Mouse (Mus musculus) ES-E14 (cell line): ENCODE measurements around the gene Slc39a7. TPM values are rescaled to one million over a fixed set of nuclear protein-coding genes. Genes with fewer than 3 reads are reported as not detected.

Experiments used
- DNase-seq: peaks from one replicate; pipeline ENCODE4 v3.0.0-alpha.2; 2013; ENCODE audit warnings: low read depth, low spot score
- H3K27ac ChIP-seq: 2 replicates; pipeline ENCODE4 v1.5.1; 2012; ENCODE audit warnings: low read depth, mild to moderate bottlenecking, low read length, moderate library complexity, mixed read lengths; ENCODE audit not compliant: poor library complexity, insufficient read depth, severe bottlenecking
- H3K36me3 ChIP-seq: 2 replicates; pipeline ENCODE4 v1.6.1; 2012; ENCODE audit warnings: mild to moderate bottlenecking, low read length, moderate library complexity, mixed read lengths; ENCODE audit not compliant: control insufficient read depth, poor library complexity, insufficient read depth, severe bottlenecking
- H3K4me1 ChIP-seq, 2 experiments: fragments of 150-350 bp in 1 of 2; sonication (generic) in 1 of 2; 2 replicates each; pipeline ENCODE4 v1.6.1; 2012; ENCODE audit warnings: low read length in 2 of 2, mild to moderate bottlenecking in 1 of 2, mixed read lengths in 1 of 2; ENCODE audit not compliant: control insufficient read depth in 2 of 2, insufficient read depth in 2 of 2, poor library complexity in 1 of 2
- H3K4me3 ChIP-seq, 2 experiments: fragments of 150-350 bp in 1 of 2; sonication (generic) in 1 of 2; 2 replicates each; pipeline ENCODE4 v1.5.1; 2012; ENCODE audit warnings: low read length in 2 of 2, low read depth in 1 of 2, mild to moderate bottlenecking in 1 of 2, mixed read lengths in 1 of 2; ENCODE audit not compliant: insufficient read depth in 1 of 2, poor library complexity in 1 of 2, severe bottlenecking in 1 of 2
- H3K9ac ChIP-seq: 2 replicates; pipeline ENCODE4 v1.6.1; 2012; ENCODE audit warnings: low read depth, mild to moderate bottlenecking, low read length, mixed read lengths; ENCODE audit not compliant: poor library complexity, insufficient read depth, severe bottlenecking
- H3K9me3 ChIP-seq: fragments of 150-350 bp; sonication (generic); 2 replicates; pipeline ENCODE4 v1.6.1; 2012; ENCODE audit warnings: low read depth, mild to moderate bottlenecking, low read length; ENCODE audit not compliant: control insufficient read depth, insufficient read depth
- CHD2 ChIP-seq: IDR thresholded peaks from 2 replicates; pipeline ENCODE4 v1.6.1; 2014; ENCODE audit warnings: mild to moderate bottlenecking, low read depth, low read length, inconsistent platforms
- HCFC1 ChIP-seq: IDR thresholded peaks from 2 replicates; pipeline ENCODE4 v1.6.1; 2012; ENCODE audit warnings: low read length, inconsistent platforms, borderline replicate concordance; ENCODE audit not compliant: insufficient read depth
- MAFK ChIP-seq: IDR thresholded peaks from 2 replicates; pipeline ENCODE4 v1.6.1; 2014; ENCODE audit warnings: mild to moderate bottlenecking, low read depth, low read length, inconsistent platforms; ENCODE audit not compliant: insufficient read depth
- ZC3H11A ChIP-seq: IDR thresholded peaks from 2 replicates; pipeline ENCODE4 v1.6.1; 2012; ENCODE audit warnings: low read depth, mild to moderate bottlenecking, inconsistent platforms, low read length, borderline replicate concordance
- ZNF384 ChIP-seq: IDR thresholded peaks from 2 replicates; pipeline ENCODE4 v1.6.1; 2012; ENCODE audit warnings: low read depth, low read length, inconsistent platforms
- in situ Hi-C, 2 experiments: fragments of 600-800 bp; cut with MboI; formaldehyde crosslinking; loops; one replicate each; pipeline ENCODE4 v1.15.1; 2025; ENCODE audit warnings: low sequenced_read_pairs in 2 of 2, inconsistent platforms in 1 of 2; ENCODE audit not compliant: unreplicated experiment in 2 of 2
- total RNA-seq: library from RNA; depleted of rRNA; stranded (reverse); fragments of 300-350 nt; gene quantifications from 2 replicates; pipeline ENCODE4 v1.2.3, GENCODE M21; 2012; rRNA removed

Gene Slc39a7
- total RNA-seq, 1 experiment = 253 TPM

DNA sequence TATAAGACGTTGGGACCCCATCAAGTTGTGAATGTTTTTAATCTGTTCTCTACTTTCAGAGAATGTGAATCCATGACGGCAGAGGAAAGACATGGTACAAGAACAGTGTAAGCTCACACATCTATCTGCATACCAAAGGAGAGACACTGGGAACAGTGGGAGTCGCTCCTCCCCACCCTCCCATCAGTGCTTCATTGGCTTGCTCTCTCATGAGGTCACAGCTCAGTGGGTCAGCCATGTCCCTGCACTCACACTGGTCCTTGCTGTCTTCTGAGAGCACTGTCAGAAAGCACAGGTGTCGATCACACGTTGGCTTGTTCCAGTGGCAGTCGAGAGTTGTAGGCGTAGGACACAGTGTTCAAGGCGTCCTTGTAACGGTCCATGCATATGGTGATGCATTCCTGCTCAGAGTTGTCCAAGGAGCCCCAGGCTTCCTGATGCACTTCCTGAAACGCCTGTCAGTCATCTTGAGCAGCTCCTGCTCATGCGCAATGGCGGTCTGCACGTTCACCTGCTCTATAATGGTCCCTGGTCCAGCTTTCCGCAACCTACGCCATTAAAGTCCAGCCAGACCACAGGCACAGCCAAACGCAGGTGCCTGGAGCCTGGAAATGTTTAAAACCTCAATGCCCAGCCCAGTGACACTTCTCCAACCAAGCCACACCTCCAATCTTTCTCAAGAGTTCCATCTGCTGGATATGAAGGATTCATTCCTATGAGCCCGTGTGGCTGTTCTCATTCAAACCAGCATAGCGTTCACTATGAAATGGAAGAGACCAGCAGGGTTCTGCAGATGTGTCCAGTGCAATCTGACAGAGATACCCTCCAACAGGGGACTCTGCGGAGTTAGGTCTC lies 51.1 kb downstream of the Slc39a7 start:
- DNase-seq = no peak
- Histone ChIP-seq H3K4me1 (peaks cover 5 to 13% of the 10 kb centered on the region in 2 experiments; a peak in 3 of 4 replicates), H3K9ac (peak overlapping the region; percentile 27; the same call in 1 of the 2 replicates), H3K36me3 (no peaks in the 10 kb centered on the region; the same call in 1 of the 2 replicates), H3K9me3 (no peaks in the 10 kb centered on the region), H3K27ac (peak overlapping the region; percentile 8; the same call in 1 of the 2 replicates), H3K4me3 (peak overlapping the region in 1 of 2 experiments; percentile 14; a peak in 1 of 4 replicates)
- TF ChIP-seq ZNF384 (no peak), MAFK (no peak), HCFC1 (no peak), CHD2 (no peak), ZC3H11A (no peak)
- in situ Hi-C loops = no loop called here

DNA sequence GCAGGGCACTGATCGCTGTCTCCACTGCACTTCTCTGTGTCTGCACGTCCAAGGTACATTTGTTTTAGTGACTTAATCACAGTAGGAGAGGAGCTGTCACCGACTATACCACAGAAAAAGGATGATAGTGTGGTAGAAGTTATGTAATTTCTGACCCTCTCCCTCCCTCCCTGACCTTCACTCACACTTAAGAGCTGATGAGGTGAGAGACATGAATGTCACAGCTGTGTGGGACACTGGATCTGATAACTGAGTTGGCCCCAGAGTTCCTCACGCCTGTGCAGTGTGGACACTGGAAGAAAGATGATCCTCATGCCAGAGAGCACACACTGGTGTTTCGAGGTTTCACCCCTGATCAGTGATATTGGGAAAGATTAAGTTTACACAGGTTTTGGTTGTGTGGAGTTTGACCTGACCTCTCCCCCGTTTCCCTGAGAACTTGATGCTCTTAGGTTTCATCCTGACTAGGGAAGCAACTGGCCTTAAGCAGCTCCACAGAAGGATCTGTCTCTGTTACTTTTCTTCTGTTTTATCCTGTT lies 51.9 kb downstream of the Slc39a7 start:
- TF ChIP-seq ZNF384 = no peak
- no peak for TF ChIP-seq MAFK
- TF ChIP-seq HCFC1 = no peak
- no peak for TF ChIP-seq ZC3H11A
- TF ChIP-seq CHD2 = no peak
- Histone ChIP-seq H3K9me3 (no peaks in the 10 kb centered on the region), H3K27ac (no peak overlapping the region), H3K4me3 (no peak overlapping the region), H3K9ac (no peak overlapping the region), H3K4me1 (peaks cover 5 to 13% of the 10 kb centered on the region in 2 experiments; a peak in 3 of 4 replicates), H3K36me3 (no peaks in the 10 kb centered on the region; the same call in 1 of the 2 replicates)
- DNase-seq = no peak
- in situ Hi-C loops = no loop called here

DNA sequence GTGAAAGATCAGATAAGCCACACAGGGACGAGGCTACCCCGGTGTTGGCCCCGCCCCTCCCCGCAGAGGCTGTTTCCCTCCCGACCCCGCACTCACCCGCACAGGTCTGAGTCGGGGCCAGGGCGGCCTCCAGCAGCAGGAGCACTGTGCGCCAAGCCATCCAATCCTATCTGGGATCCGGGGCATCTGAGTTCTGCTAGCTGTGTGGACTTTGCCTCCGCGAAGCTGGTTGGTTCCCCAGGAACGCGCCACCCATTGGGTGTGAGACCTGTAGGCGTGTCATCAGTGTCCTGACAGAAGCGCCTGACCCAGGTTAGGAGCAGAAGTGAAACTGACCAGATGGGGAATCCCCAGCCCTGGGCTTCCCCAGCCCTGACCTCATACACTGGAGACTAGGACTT lies 52.9 kb downstream of the Slc39a7 start:
- DNase-seq = no peak
- Histone ChIP-seq H3K36me3 (no peaks in the 10 kb centered on the region; the same call in 1 of the 2 replicates), H3K27ac (no peak overlapping the region), H3K4me1 (peaks cover 5 to 13% of the 10 kb centered on the region in 2 experiments; a peak in 3 of 4 replicates), H3K4me3 (peak overlapping the region; percentile 80 to 83), H3K9ac (peak overlapping the region; percentile 72), H3K9me3 (no peaks in the 10 kb centered on the region)
- in situ Hi-C loops = no loop called here
- TF ChIP-seq ZC3H11A (no peak), HCFC1 (no peak), CHD2 (no peak), MAFK (no peak), ZNF384 (no peak)

Other genes starting within 250 kb of the Slc39a7 start
- 30.5 and 39.3 TPM in 2 replicates for gene Angptl4, start 249.9 kb downstream of the Slc39a7 start, total RNA-seq
- gene Kank3, start 221.2 kb downstream of the Slc39a7 start, total RNA-seq = 81.1 and 165 TPM in 2 replicates
- 5,476 and 6,336 TPM in 2 replicates for gene Rps28, start 207.1 kb downstream of the Slc39a7 start, total RNA-seq
- gene Ndufa7, start 207.1 kb downstream of the Slc39a7 start, total RNA-seq = 639 and 871 TPM in 2 replicates
- 131 and 228 TPM in 2 replicates for gene Cd320, start 188.6 kb downstream of the Slc39a7 start, total RNA-seq
- 11.6 and 19.7 TPM in 2 replicates for gene Gm7029, start 157.8 kb downstream of the Slc39a7 start, total RNA-seq
- gene Kifc1, start 141.0 kb downstream of the Slc39a7 start, total RNA-seq = 149 and 187 TPM in 2 replicates
- 33.2 and 46.0 TPM in 2 replicates for gene Platr17, start 126.5 kb downstream of the Slc39a7 start, total RNA-seq
- gene Daxx, start 122.3 kb downstream of the Slc39a7 start, total RNA-seq = 67.3 and 73.7 TPM in 2 replicates
- 39.4 and 64.9 TPM in 2 replicates for gene Tapbp, start 115.8 kb downstream of the Slc39a7 start, total RNA-seq
- gene Zbtb22, start 115.8 kb downstream of the Slc39a7 start, total RNA-seq = 32.8 and 34.8 TPM in 2 replicates
- 65.8 and 129 TPM in 2 replicates for gene Rgl2, start 102.1 kb downstream of the Slc39a7 start, total RNA-seq
- 175 and 201 TPM in 2 replicates for gene Pfdn6, start 91.3 kb downstream of the Slc39a7 start, total RNA-seq
- 65.6 and 78.2 TPM in 2 replicates for gene Wdr46, start 91.0 kb downstream of the Slc39a7 start, total RNA-seq
- gene B3galt4, start 80.2 kb downstream of the Slc39a7 start, total RNA-seq = 10.3 and 15.3 TPM in 2 replicates
- 23.2 and 24.8 TPM in 2 replicates for gene Vps52, start 75.9 kb downstream of the Slc39a7 start, total RNA-seq
- 4,706 and 5,724 TPM in 2 replicates for gene Rps18, start 75.7 kb downstream of the Slc39a7 start, total RNA-seq
- 69.5 and 155 TPM in 2 replicates for gene H2-K1, start 31.3 kb downstream of the Slc39a7 start, total RNA-seq
- gene Ring1, start 7.0 kb downstream of the Slc39a7 start, total RNA-seq = 5.6 and 8.9 TPM in 2 replicates
- gene H2-Ke6, start 3.6 kb downstream of the Slc39a7 start, total RNA-seq = 15.5 and 27.7 TPM in 2 replicates
- gene Rxrb, start 130 bp upstream of the Slc39a7 start, total RNA-seq = 52.4 and 79.2 TPM in 2 replicates
- 1.3 and 1.4 TPM in 2 replicates for gene Col11a2, start 7.8 kb upstream of the Slc39a7 start, total RNA-seq
- gene H2-Oa, start 60.7 kb upstream of the Slc39a7 start, total RNA-seq = 0.54 TPM in 1 of 2 replicates, not detected in the other
- 18.5 and 24.5 TPM in 2 replicates for gene H2-DMa, start 87.9 kb upstream of the Slc39a7 start, total RNA-seq
- gene Brd2, start 91.0 kb upstream of the Slc39a7 start, total RNA-seq = 257 and 321 TPM in 2 replicates
- 0.31 TPM in 1 of 2 replicates, not detected in the other for gene H2-DMb2, start 111.6 kb upstream of the Slc39a7 start, total RNA-seq
- 3.1 and 5.0 TPM in 2 replicates for gene H2-DMb1, start 121.4 kb upstream of the Slc39a7 start, total RNA-seq
- gene Tap1, start 155.9 kb upstream of the Slc39a7 start, total RNA-seq = 13.9 and 23.1 TPM in 2 replicates
- gene Psmb9, start 156.1 kb upstream of the Slc39a7 start, total RNA-seq = 3.8 and 4.1 TPM in 2 replicates
- gene Psmb8, start 166.0 kb upstream of the Slc39a7 start, total RNA-seq = 3.2 and 7.4 TPM in 2 replicates
- 4.0 and 5.1 TPM in 2 replicates for gene Tap2, start 171.8 kb upstream of the Slc39a7 start, total RNA-seq
- not detected in 2 replicates for gene H2-Ob, start 207.2 kb upstream of the Slc39a7 start, total RNA-seq
- 1.9 and 2.9 TPM in 2 replicates for gene H2-Ab1, start 226.0 kb upstream of the Slc39a7 start, total RNA-seq